Mouse (Mus musculus) G1E (cell line): Measurements from ENCODE around the gene Fam69b. TPM values are rescaled to one million over a fixed set of nuclear protein-coding genes. Genes with fewer than 3 reads are reported as not detected.

Experiments
- ATAC-seq: 2 replicates; pipeline ENCODE4 v1.8.0; 2016; ENCODE audit warnings: mild to moderate bottlenecking; ENCODE audit not compliant: insufficient number of reproducible peaks, poor library complexity, low FRiP score, severe bottlenecking; ENCODE audit errors: extremely low read depth
- DNase-seq: peaks from one replicate; pipeline ENCODE4 v3.0.0; 2012; ENCODE audit warnings: low spot score
- H3K27me3 ChIP-seq: 2 replicates; pipeline ENCODE4 v1.6.1; 2012; ENCODE audit warnings: mild to moderate bottlenecking, low read length, inconsistent platforms; ENCODE audit not compliant: insufficient read depth
- H3K36me3 ChIP-seq: replicated peaks from 2 replicates; pipeline ENCODE3; 2012; ENCODE audit warnings: mild to moderate bottlenecking, inconsistent platforms
- H3K4me1 ChIP-seq: 2 replicates; pipeline ENCODE4 v1.6.1; 2012; ENCODE audit warnings: low read depth, low read length, inconsistent platforms, mixed read lengths; ENCODE audit not compliant: insufficient read depth
- H3K4me3 ChIP-seq: 2 replicates; pipeline ENCODE4 v1.5.1; 2012; ENCODE audit warnings: low read depth, mild to moderate bottlenecking, inconsistent platforms, low read length, moderate library complexity, mixed read lengths
- H3K9me3 ChIP-seq: replicated peaks from 2 replicates; pipeline ENCODE4 v1.6.1; 2012; ENCODE audit warnings: inconsistent platforms
- CTCF ChIP-seq: IDR thresholded peaks from 2 replicates; pipeline ENCODE4 v1.5.1; 2012; ENCODE audit warnings: low read depth, low read length, inconsistent platforms, mixed read lengths
- GATA1 ChIP-seq: IDR thresholded peaks from 2 replicates; pipeline ENCODE4 v1.6.1; 2012; ENCODE audit warnings: borderline replicate concordance, low read length, inconsistent platforms, mixed read lengths
- GATA2 ChIP-seq: IDR thresholded peaks from 2 replicates; pipeline ENCODE4 v1.6.1; 2012; ENCODE audit warnings: low read depth, low read length, inconsistent platforms, borderline replicate concordance
- POLR2AphosphoS5 ChIP-seq: IDR thresholded peaks from 2 replicates; pipeline ENCODE4 v1.6.1; 2012; ENCODE audit warnings: low read depth, low read length, inconsistent platforms; ENCODE audit not compliant: insufficient replicate concordance
- TAL1 ChIP-seq: conservative IDR thresholded peaks from 2 replicates; pipeline ENCODE4 v1.6.1; 2012; ENCODE audit warnings: low read depth, low read length, inconsistent platforms, mixed read lengths
- polyA plus RNA-seq: library from polyadenylated mRNA; stranded (reverse); fragments of >175 nt; gene quantifications from 2 replicates; pipeline ENCODE4 v1.2.3, GENCODE M21; 2012
- total RNA-seq, 2 experiments: library from RNA; stranded (forward) in 1 of 2; stranded (reverse) in 1 of 2; fragments of 200-1000 nt in 1 of 2; fragments of >200 nt in 1 of 2; fragmentation: Nextera tagmentation in 1 of 2; gene quantifications; 2 replicates each; pipeline ENCODE4 v1.2.3; 2014 to 2017

Gene Fam69b
- total and polyA plus RNA-seq, 3 experiments: 0.22 TPM; not detected in 2

- ATAC-seq (no peak), DNase-seq (no peak)
- TF ChIP-seq GATA2: no peak
- TF ChIP-seq GATA1: no peak
- no peak for TF ChIP-seq POLR2AphosphoS5
- no peak for TF ChIP-seq TAL1
- no peak for TF ChIP-seq CTCF
- no peak overlapping the region for H3K4me3 ChIP-seq
- no peaks in the 10 kb centered on the region for H3K36me3 ChIP-seq
- no peaks in the 10 kb centered on the region for H3K9me3 ChIP-seq
- peaks cover 87% of the 10 kb centered on the region for H3K27me3 ChIP-seq
- H3K4me1 ChIP-seq: peaks cover 4% of the 10 kb centered on the region; the same call in 1 of the 2 replicates
Measured at GRCm38 (mm10) chr2:26609261-26609661, 19.0 kb upstream of the Fam69b start.

GRCm38 (mm10) chr2:26610526-26610925, 17.7 kb upstream of the Fam69b start:
- Histone ChIP-seq H3K9me3 (no peaks in the 10 kb centered on the region), H3K4me1 (no peaks in the 10 kb centered on the region), H3K27me3 (peaks cover 81% of the 10 kb centered on the region), H3K4me3 (no peak overlapping the region), H3K36me3 (no peaks in the 10 kb centered on the region)
- no peak for ATAC-seq
- TF ChIP-seq POLR2AphosphoS5: no peak
- no peak for TF ChIP-seq GATA2
- no peak for TF ChIP-seq CTCF
- no peak for TF ChIP-seq TAL1
- no peak for TF ChIP-seq GATA1
- no peak for DNase-seq

DNA sequence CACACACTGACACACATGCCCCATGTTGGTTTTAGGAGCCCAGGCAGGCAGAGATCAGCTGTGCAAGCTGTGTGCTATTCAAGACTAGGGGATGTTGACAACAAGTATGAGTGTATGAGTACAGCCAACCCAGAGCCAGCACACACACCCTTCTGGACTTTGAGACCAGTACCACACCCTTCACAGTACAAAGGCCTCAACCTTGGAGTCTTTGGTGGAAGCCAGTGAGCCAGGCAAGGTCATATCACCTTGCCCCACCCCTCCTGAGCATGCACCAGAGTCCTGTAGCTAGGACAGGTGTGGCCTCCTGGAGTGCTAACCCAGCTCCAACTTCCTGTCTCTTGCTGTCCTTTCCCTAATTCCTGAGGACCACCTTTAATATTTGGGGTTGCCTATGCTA, 17.2 kb upstream of the Fam69b start:
- H3K9me3 ChIP-seq: no peaks in the 10 kb centered on the region
- no peak overlapping the region for H3K4me3 ChIP-seq
- H3K36me3 ChIP-seq: no peaks in the 10 kb centered on the region
- peaks cover 80% of the 10 kb centered on the region for H3K27me3 ChIP-seq
- DNase-seq (no peak), ATAC-seq (no peak)
- TF ChIP-seq GATA1 (no peak), CTCF (no peak), POLR2AphosphoS5 (no peak), GATA2 (no peak), TAL1 (no peak)
- no peaks in the 10 kb centered on the region for H3K4me1 ChIP-seq

GRCm38 (mm10) chr2:26611896-26612295, 16.4 kb upstream of the Fam69b start:
- DNase-seq: no peak
- no peak overlapping the region for H3K4me3 ChIP-seq
- no peak for TF ChIP-seq GATA2
- TF ChIP-seq TAL1: no peak
- no peak for TF ChIP-seq CTCF
- ATAC-seq: no peak
- no peaks in the 10 kb centered on the region for H3K9me3 ChIP-seq
- peaks cover 75% of the 10 kb centered on the region for H3K27me3 ChIP-seq
- H3K36me3 ChIP-seq: no peaks in the 10 kb centered on the region
- H3K4me1 ChIP-seq: no peaks in the 10 kb centered on the region

DNA sequence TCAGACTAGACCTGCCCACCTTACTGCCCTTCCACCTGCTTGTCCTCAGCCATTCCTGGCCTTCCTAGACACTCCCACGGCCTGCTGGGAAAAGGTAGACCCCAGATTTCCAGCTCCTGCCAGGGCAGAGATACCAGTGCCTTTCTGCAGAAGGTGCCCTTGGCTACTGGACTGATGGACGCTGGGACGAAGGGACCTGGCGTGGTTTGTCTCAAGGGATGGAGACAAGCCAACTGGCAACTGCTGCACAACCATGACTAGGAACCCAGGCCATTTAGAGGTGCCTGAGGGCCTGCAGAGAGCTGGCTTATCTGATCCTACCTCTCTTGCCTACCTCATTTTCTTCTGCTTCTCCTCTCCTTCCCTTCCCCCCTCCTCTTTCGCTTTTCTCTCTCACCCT, 13.4 kb upstream of the Fam69b start:
- ATAC-seq (no peak), DNase-seq (no peak)
- no peaks in the 10 kb centered on the region for H3K36me3 ChIP-seq
- no peak overlapping the region for H3K4me3 ChIP-seq
- H3K27me3 ChIP-seq: peaks cover 69% of the 10 kb centered on the region
- no peaks in the 10 kb centered on the region for H3K4me1 ChIP-seq
- TF ChIP-seq POLR2AphosphoS5 (no peak), GATA1 (no peak), GATA2 (no peak), CTCF (no peak), TAL1 (no peak)
- no peaks in the 10 kb centered on the region for H3K9me3 ChIP-seq

- no peak for TF ChIP-seq POLR2AphosphoS5
- TF ChIP-seq GATA1: no peak
- TF ChIP-seq CTCF: no peak
- no peak for TF ChIP-seq TAL1
- no peak for TF ChIP-seq GATA2
- no peak for DNase-seq
- ATAC-seq: no peak
- Histone ChIP-seq H3K27me3 (peaks cover 64% of the 10 kb centered on the region), H3K9me3 (no peaks in the 10 kb centered on the region), H3K4me3 (no peak overlapping the region), H3K36me3 (no peaks in the 10 kb centered on the region), H3K4me1 (no peaks in the 10 kb centered on the region)
Measured at GRCm38 (mm10) chr2:26615459-26616124, 12.7 kb upstream of the Fam69b start.

- Histone ChIP-seq H3K36me3 (no peaks in the 10 kb centered on the region), H3K9me3 (no peaks in the 10 kb centered on the region), H3K4me3 (no peak overlapping the region), H3K4me1 (no peaks in the 10 kb centered on the region), H3K27me3 (peaks cover 54% of the 10 kb centered on the region)
- no peak for DNase-seq
- no peak for ATAC-seq
- TF ChIP-seq CTCF: no peak
- no peak for TF ChIP-seq GATA2
- no peak for TF ChIP-seq POLR2AphosphoS5
- no peak for TF ChIP-seq TAL1
- TF ChIP-seq GATA1: no peak
Measured at GRCm38 (mm10) chr2:26617331-26617730, 10.9 kb upstream of the Fam69b start.
